Mouse (Mus musculus) stomach, embryonic 15.5 days (tissue): ENCODE measurements at regions not wholly inside any gene's neighbourhood (a gene's known extent, or its start where the extent isn't known, plus 50 kb on each side); places are given as distances from the start of the nearest gene placed in this dataset.

Source experiments
- ATAC-seq: fragments of 200-750 bp; cut with Nextera tagmentation; 2 replicates; pipeline ENCODE4 v1.8.0; 2017; ENCODE audit warnings: low read depth, moderate number of reproducible peaks, moderate TSS enrichment; ENCODE audit not compliant: insufficient read depth, low FRiP score
- H3K27ac ChIP-seq: fragments of 300-500 bp; sonication (generic); 2 replicates; pipeline ENCODE4 v1.5.1; 2015; ENCODE audit warnings: mild to moderate bottlenecking, inconsistent platforms
- H3K27me3 ChIP-seq: fragments of 300-500 bp; sonication (generic); replicated peaks from 2 replicates; pipeline ENCODE4 v1.6.1; 2015; ENCODE audit warnings: inconsistent platforms
- H3K36me3 ChIP-seq: fragments of 300-500 bp; sonication (generic); 2 replicates; pipeline ENCODE4 v1.6.1; 2015; ENCODE audit warnings: inconsistent platforms
- H3K4me1 ChIP-seq: fragments of 300-500 bp; sonication (generic); 2 replicates; pipeline ENCODE4 v1.6.1; 2015; ENCODE audit warnings: inconsistent platforms
- H3K4me2 ChIP-seq: fragments of 300-500 bp; sonication (generic); 2 replicates; pipeline ENCODE4 v1.6.1; 2015; ENCODE audit warnings: mild to moderate bottlenecking, inconsistent platforms
- H3K4me3 ChIP-seq: fragments of 300-500 bp; sonication (generic); replicated peaks from 2 replicates; pipeline ENCODE4 v1.5.1; 2015; ENCODE audit warnings: inconsistent platforms
- H3K9ac ChIP-seq: fragments of 300-500 bp; sonication (generic); 2 replicates; pipeline ENCODE4 v1.6.1; 2015; ENCODE audit warnings: inconsistent platforms
- H3K9me3 ChIP-seq: fragments of 300-500 bp; sonication (generic); 2 replicates; pipeline ENCODE4 v1.6.1; 2016; ENCODE audit warnings: inconsistent platforms
- WGBS: fragments of 180-500 bp; shearing (Covaris S2); methylation state at CpG from one replicate; pipeline ENCODE4 v1.1.7; 2015; 5-methylcytosine and 5-hydroxymethylcytosine counted together

DNA sequence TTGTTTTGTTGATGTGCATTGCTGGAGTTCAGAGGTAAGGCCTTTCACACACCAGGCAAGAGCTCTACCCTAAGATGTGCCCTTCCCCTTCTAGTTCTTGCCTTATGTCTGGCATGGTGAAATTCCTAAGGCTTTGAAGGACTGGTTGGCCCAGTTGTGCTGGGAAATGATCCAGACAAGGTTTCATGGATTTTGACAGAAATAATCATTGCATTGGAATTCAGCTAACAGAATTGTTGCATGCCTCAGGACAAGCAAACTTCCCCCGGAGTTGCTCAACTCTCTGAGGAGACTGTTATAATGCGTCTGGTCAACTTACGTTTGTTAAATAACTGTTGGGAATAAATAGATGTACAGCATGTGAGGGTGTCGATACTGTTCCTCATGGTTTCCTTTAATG is 80.6 kb upstream of the 1700016C15Rik start:
- no peak overlapping the region for H3K4me3 ChIP-seq
- no peaks in the 10 kb centered on the region for H3K9me3 ChIP-seq
- no peak overlapping the region for H3K4me2 ChIP-seq
- H3K4me1 ChIP-seq: no peaks in the 10 kb centered on the region
- no peaks in the 10 kb centered on the region for H3K36me3 ChIP-seq
- WGBS: 64% methylated on average over 4 of the region's 4 CpGs
- no peak for ATAC-seq
- H3K27me3 ChIP-seq: no peaks in the 10 kb centered on the region
- H3K27ac ChIP-seq: no peak overlapping the region
- H3K9ac ChIP-seq: no peak overlapping the region

GRCm38 (mm10) chr1:177651219-177651618 is 78.4 kb upstream of the 1700016C15Rik start:
- Histone ChIP-seq H3K27ac (no peak overlapping the region), H3K36me3 (no peaks in the 10 kb centered on the region), H3K27me3 (no peaks in the 10 kb centered on the region), H3K9ac (no peak overlapping the region), H3K4me3 (no peak overlapping the region), H3K9me3 (no peaks in the 10 kb centered on the region), H3K4me2 (no peak overlapping the region), H3K4me1 (no peaks in the 10 kb centered on the region)
- no peak for ATAC-seq
- 71% methylated on average over 5 of the region's 5 CpGs for WGBS

DNA sequence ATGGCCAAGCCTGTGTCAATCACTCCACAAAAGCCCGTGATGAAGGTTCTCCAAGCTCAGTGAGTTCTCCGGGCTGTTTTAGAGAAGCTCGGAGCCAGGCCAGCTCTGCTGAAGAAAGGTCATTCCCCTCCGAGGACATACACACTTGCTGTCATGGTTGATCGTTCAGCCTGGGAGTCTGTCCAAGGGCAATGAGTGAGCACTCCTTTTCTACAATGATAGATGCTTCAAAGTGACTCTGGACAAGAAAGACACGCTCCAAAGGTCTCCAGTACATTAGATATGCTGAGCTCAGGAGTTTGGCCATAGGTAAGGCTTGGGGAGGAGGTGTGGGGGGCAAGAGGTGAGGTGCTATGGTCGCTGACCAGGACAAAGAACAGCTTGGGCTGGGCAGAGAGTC is 66.5 kb upstream of the 1700016C15Rik start:
- no peaks in the 10 kb centered on the region for H3K27me3 ChIP-seq
- H3K36me3 ChIP-seq: no peaks in the 10 kb centered on the region
- no peaks in the 10 kb centered on the region for H3K4me1 ChIP-seq
- 72% methylated on average over 7 of the region's 7 CpGs for WGBS
- H3K4me3 ChIP-seq: no peak overlapping the region
- ATAC-seq: no peak
- H3K9me3 ChIP-seq: no peaks in the 10 kb centered on the region
- H3K27ac ChIP-seq: no peak overlapping the region
- H3K4me2 ChIP-seq: no peak overlapping the region
- H3K9ac ChIP-seq: no peak overlapping the region

DNA sequence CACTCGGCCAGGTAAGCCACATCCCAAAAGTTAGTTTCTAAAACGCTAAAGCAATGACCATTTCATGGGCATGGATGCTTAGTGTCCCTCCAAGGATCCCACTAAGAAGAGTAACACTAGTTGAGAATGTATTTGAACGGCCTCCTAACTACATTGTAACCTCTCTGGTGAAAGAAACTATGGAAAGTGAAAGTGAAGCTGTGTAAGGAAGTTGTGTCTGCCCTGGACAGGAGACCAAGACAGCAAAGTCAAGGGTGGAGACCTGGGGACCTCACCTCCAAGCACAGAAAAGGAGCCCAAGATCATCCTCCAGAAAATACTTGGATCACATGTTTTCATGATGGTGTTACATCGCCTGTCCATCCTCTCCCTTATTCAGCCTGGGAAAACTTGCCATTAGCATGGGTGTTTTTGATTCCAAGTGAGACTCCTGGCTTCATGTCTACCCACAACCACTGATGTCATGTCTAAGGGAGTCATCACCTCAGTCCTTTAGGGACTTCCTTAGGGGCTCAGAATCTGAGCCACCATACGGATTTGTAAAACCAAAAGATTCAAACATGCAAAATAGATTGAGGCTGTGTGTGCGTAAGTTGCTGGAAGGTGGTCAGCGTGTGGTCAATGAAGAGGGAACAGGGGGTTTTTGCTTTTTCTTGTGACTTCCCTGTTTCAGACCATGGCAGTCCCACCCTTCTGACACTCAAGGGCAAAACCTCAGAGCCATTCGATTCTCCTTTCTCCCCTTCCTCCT is 62.4 kb upstream of the 1700016C15Rik start:
- Histone ChIP-seq H3K27ac (no peak overlapping the region), H3K4me2 (no peak overlapping the region), H3K9ac (no peak overlapping the region), H3K27me3 (no peaks in the 10 kb centered on the region), H3K4me3 (no peak overlapping the region), H3K9me3 (no peaks in the 10 kb centered on the region), H3K4me1 (no peaks in the 10 kb centered on the region), H3K36me3 (no peaks in the 10 kb centered on the region)
- 81% methylated on average over 8 of the region's 8 CpGs for WGBS
- no peak for ATAC-seq

GRCm38 (mm10) chr1:177670576-177670975 is 59.0 kb upstream of the 1700016C15Rik start:
- 96% methylated on average over 1 of the region's 1 CpGs for WGBS
- no peaks in the 10 kb centered on the region for H3K27me3 ChIP-seq
- no peaks in the 10 kb centered on the region for H3K36me3 ChIP-seq
- no peaks in the 10 kb centered on the region for H3K4me1 ChIP-seq
- no peak overlapping the region for H3K27ac ChIP-seq
- ATAC-seq: no peak
- no peak overlapping the region for H3K9ac ChIP-seq
- H3K4me3 ChIP-seq: no peak overlapping the region
- no peak overlapping the region for H3K4me2 ChIP-seq
- H3K9me3 ChIP-seq: no peaks in the 10 kb centered on the region

- Histone ChIP-seq H3K36me3 (no peaks in the 10 kb centered on the region), H3K9me3 (no peaks in the 10 kb centered on the region), H3K4me2 (no peak overlapping the region), H3K9ac (no peak overlapping the region), H3K4me1 (no peaks in the 10 kb centered on the region), H3K27me3 (no peaks in the 10 kb centered on the region), H3K4me3 (no peak overlapping the region), H3K27ac (no peak overlapping the region)
- ATAC-seq: no peak
- 86% methylated on average over 5 of the region's 5 CpGs for WGBS
These were observed 53.0 kb upstream of the 1700016C15Rik start for GRCm38 (mm10) chr1:177676657-177677056.

GRCm38 (mm10) chr1:177678832-177679231 is 50.8 kb upstream of the 1700016C15Rik start:
- no peaks in the 10 kb centered on the region for H3K4me1 ChIP-seq
- H3K9ac ChIP-seq: no peak overlapping the region
- WGBS: 81% methylated on average over 4 of the region's 4 CpGs
- H3K36me3 ChIP-seq: no peaks in the 10 kb centered on the region
- no peak overlapping the region for H3K27ac ChIP-seq
- no peak for ATAC-seq
- no peak overlapping the region for H3K4me2 ChIP-seq
- H3K4me3 ChIP-seq: no peak overlapping the region
- no peaks in the 10 kb centered on the region for H3K27me3 ChIP-seq
- H3K9me3 ChIP-seq: no peaks in the 10 kb centered on the region
